Mouse (Mus musculus) spleen, postnatal 36 days (tissue): ENCODE results near the gene Anks1.

Experiments
- DNase-seq, 2 experiments: peaks; one replicate each; pipeline ENCODE4 v3.0.0; 2022; ENCODE audit warnings: low spot score in 2 of 2, mixed read lengths in 1 of 2

The Anks1 gene

DNA sequence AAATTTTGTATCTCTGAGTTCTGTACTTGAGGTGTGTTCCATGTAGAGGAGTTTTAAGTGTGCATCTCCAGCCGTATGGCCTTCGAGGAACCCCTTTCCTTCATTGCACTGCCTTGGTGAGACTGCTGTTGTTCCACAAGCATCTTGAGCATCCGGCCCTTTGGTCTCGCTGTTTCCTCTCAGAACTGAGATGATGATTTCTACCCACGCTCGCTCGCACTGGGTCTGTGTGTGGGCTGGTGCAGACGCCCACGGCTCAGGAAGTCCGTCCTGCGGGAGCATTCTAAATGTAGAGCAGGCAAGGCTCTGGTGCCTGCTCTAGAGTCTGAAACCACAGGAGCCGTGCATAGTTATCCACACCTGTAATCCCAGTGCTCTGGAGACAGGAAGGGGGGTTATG lies 88.1 kb downstream of the Anks1 start:
- DNase-seq = peak; percentile 26 to 32

DNA sequence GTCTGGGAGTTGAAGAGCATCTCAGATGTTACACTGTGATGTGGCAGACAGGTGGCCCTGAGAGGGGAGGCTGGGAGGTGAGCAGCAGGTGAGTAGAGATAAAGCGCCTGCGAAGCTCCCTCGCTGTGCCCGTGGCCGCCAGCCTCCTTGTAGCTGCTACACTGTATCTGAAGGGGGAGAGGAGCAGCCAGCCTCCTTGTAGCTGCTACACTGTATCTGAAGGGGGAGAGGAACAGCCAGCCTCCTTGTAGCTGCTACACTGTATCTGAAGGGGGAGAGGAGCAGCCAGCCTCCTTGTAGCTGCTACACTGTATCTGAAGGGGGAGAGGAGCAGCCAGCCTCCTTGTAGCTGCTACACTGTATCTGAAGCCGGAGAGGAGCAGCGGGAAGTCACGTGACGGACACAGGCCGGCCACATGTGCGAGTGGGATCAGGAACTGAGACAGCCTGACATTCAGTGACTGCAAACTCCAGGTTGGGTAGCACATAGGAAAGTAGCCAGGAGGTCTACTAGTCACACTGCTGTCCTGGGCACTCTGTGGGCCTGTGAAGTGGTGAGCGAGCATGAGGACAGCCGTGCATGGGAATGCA lies 90.7 kb downstream of the Anks1 start:
- peak in 1 of 2 experiments; percentile 26 for DNase-seq

- DNase-seq = no peak
These were observed 91.3 kb downstream of the Anks1 start for GRCm38 (mm10) chr17:28000389-28000788.

- no peak for DNase-seq
These were observed 91.7 kb downstream of the Anks1 start for GRCm38 (mm10) chr17:28000851-28001250.

DNA sequence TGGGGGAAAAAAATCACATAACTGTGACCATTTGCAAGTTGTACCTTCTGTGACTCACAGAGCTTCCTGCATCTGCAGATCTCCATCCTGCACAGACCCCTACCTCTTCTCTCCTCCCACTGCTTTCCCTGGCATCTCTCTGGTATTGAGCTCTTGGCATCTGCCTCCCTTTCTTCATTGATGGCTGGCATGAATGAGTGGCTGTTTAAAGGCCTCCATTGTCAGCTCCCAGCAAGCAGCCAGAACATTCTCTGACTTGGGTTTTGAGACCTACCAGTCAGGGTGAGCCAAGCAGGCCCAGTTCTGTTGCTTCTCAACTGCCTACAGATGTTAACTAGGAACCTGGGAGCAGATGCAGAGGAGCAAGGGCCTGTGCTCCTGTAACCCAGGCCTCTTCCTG lies 96.3 kb downstream of the Anks1 start:
- DNase-seq = no peak

GRCm38 (mm10) chr17:28006208-28006607 lies 97.1 kb downstream of the Anks1 start:
- DNase-seq = no peak

- no peak for DNase-seq
These were observed 97.5 kb downstream of the Anks1 start for GRCm38 (mm10) chr17:28006611-28007010.

GRCm38 (mm10) chr17:28007179-28007811 lies 98.2 kb downstream of the Anks1 start:
- peak; percentile 60 to 62 for DNase-seq

DNA sequence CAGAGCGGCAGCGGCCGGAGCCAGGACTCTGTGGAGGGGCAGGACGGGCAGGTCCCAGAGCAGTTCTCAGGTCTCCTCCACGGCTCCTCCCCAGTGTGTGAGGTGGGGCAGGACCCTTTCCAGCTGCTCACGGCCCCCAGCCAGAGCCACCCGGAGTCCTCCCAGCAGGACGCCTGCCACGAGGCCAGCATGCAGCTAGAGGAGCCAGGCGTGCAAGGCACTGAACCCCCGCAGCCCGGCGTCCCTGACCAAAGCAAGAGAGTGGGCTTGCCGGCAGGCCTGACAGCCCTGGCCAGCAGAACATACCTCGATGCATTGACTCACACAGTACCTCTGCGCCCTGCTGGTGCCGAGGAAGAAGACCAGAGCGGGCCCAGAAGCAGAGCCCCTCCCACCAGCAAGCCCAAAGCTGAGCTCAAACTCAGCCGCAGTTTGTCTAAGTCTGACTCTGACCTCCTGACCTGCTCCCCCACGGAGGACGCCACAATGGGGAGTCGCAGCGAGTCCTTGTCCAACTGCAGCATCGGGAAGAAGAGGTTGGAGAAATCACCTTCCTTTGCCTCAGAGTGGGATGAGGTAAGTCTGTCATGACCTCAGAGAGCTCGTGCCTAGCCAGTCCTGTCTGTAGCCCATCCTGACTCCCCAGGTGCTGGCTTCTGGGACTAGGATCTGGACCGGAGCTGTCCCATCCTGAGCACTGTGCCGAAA lies 98.9 kb downstream of the Anks1 start:
- no peak for DNase-seq

- DNase-seq = no peak
These were observed 99.5 kb downstream of the Anks1 start for GRCm38 (mm10) chr17:28008565-28008981.

GRCm38 (mm10) chr17:28009066-28009715 lies 100.1 kb downstream of the Anks1 start:
- DNase-seq = no peak

DNA sequence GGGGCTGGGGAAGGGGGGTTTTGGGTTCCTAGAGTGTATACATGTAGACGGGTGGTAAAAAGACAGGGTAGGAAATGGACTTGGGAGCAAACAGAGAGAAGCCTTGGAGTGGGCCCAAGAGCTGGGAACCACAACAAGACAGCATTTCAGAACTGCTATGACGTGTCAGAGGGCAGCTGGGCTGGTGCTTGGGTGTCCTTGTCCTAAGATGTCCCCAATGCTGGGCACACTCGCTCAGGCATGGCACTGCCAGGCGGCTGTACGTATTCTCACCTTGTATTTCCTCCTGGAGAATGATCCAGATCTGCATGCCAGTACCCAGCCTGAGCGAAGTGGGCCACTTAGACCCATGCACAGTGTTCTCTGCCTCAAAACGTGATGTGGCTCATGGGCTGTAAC lies 100.6 kb downstream of the Anks1 start:
- no peak for DNase-seq

GRCm38 (mm10) chr17:28010925-28011324 lies 101.8 kb downstream of the Anks1 start:
- DNase-seq = no peak

- no peak for DNase-seq
These were observed 103.7 kb downstream of the Anks1 start for GRCm38 (mm10) chr17:28012851-28013250.

DNA sequence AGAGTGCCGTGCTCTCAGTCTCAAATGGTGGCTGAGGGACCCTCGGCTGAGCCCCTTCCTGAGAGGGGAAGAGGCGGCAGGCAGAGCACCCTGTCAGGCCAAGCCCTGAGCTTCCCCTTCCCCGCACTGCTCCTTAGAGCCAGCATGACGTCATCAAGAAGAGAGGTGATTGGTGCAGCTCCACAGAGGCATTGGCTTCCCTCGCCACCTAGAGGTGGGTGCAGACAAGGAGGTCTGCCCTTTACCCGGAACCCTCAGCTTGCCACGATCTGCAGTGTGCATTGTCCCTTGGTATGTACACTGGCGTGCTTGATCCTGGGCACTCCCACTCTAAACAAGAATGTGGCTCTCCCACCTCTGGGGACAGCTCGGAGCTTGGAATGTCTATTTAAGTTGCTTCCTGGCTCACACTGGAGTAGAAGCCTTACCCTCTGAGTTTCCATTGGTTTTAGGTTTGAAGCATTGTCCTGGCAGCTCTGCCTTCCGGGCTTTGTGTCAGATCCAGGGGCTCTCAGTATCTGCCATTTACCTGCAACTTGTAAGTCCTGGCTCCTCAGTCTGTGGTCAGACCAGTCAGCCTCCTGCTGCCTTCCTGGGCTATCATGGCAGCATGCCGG lies 104.3 kb downstream of the Anks1 start:
- peak; percentile 84 to 85 for DNase-seq

DNA sequence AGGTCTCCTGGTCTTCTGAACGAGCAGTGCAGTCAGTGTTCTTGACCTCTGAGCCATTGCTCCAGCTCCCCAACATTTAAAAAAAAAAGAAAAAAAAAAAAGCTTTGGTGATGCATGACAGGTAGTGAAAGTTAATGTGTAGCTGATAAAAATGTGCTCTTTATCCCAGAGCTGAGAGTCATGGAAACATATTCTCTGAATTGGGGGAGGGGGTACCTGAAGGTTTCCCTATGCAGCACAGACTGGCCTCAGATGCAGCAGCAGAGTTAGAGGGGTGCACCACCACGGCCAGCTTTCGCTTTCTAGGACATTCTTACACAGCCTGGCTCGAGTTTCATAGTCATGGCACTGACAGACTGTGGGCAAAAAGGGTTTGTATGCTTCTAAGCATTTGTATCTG lies 105.3 kb downstream of the Anks1 start:
- no peak for DNase-seq

- DNase-seq = peak; percentile 52 to 63
These were observed 106.1 kb downstream of the Anks1 start for GRCm38 (mm10) chr17:28015068-28015730.

GRCm38 (mm10) chr17:28016056-28016797 lies 107.1 kb downstream of the Anks1 start:
- peak in 1 of 2 experiments; percentile 29 for DNase-seq

- DNase-seq = no peak
These were observed 109.2 kb downstream of the Anks1 start for GRCm38 (mm10) chr17:28018344-28018743.

DNA sequence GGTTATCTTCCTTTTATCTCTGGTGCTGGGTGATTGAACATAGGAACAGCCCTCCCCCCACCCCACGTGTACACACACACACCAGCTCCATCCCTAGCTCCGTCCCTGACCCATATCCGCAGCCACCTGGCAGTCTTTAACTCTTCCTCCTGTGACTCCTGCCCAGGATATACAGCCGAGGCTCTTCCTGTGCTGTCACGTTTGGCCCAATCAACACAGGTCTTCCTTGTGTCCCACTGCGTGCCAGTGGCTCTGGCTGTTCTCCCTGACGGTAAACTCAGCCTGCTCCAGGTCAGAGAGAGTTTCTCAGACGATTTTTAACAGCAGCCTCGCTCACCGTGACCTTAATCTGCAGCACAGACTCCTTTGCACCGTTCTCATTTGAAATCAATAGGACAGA lies 109.7 kb downstream of the Anks1 start:
- no peak for DNase-seq
